Mouse (Mus musculus): ENCODE measurements around the gene Mmp20. TPM values are rescaled to one million over a fixed set of nuclear protein-coding genes. Genes with fewer than 3 reads are reported as not detected.

Mmp20 gene
- polyA plus RNA-seq, 1 experiment from 2014 or later: 0.09 TPM

DNA sequence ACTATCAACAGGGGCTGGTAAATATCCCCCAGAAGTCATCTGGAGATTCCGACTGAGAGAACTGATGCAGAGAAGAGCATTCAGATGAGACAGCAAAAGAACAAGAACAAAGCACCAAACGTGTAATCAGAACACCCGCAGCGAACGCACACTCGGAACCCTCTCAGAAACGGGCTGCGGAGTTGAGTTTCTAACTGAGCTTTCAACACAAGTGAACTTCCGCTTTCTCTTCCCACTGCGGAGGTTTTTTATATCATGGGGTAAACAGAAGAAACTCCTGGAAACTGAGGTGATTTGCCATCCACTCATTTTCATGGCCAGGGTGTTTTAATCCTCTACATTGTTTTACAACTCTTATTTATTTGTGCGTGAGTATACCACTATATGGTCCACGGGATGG lies 22.4 kb upstream of the Mmp20 start:
- no peaks in the 10 kb centered on the region for H3K4me1 ChIP-seq (replicated peaks; ENCODE audit: control insufficient read depth, insufficient read depth, low read length)
- H3K27me3 ChIP-seq (replicated peaks; ENCODE audit: control insufficient read depth, insufficient read depth, low read length): no peaks in the 10 kb centered on the region
- H3K27ac ChIP-seq (ENCODE audit: low read depth, low read length): no peak overlapping the region
- H3K9ac ChIP-seq (ENCODE audit: low read depth, low read length): no peak overlapping the region
- no peak for ATAC-seq
- H3K36me3 ChIP-seq (ENCODE audit: control insufficient read depth, insufficient read depth): no peaks in the 10 kb centered on the region
- TF ChIP-seq CTCF (IDR thresholded peaks at IDR 0.05; ENCODE audit: low read depth): no peak
- WGBS: 87% methylated on average over 12 of the region's 12 CpGs
- H3K4me2 ChIP-seq (replicated peaks; ENCODE audit: low read depth): no peak overlapping the region
- H3K4me3 ChIP-seq (ENCODE audit: low read depth, low read length): no peak overlapping the region
- H3K9me3 ChIP-seq (ENCODE audit: control insufficient read depth): no peaks in the 10 kb centered on the region

- no peak overlapping the region for H3K4me2 ChIP-seq (replicated peaks; ENCODE audit: low read depth)
- 0 out of 2 replicates have a peak, but pooled peaks cover 4% of the 10 kb centered on the region for H3K27me3 ChIP-seq (replicated peaks; ENCODE audit: control insufficient read depth, insufficient read depth, low read length)
- TF ChIP-seq CTCF (IDR thresholded peaks at IDR 0.05; ENCODE audit: low read depth): no peak
- no peak overlapping the region for H3K4me3 ChIP-seq (ENCODE audit: low read depth, low read length)
- H3K27ac ChIP-seq (ENCODE audit: low read depth, low read length): no peak overlapping the region
- WGBS: 82% methylated on average over 3 of the region's 3 CpGs
- H3K9ac ChIP-seq (ENCODE audit: low read depth, low read length): no peak overlapping the region
- no peaks in the 10 kb centered on the region for H3K9me3 ChIP-seq (ENCODE audit: control insufficient read depth)
- H3K4me1 ChIP-seq (replicated peaks; ENCODE audit: control insufficient read depth, insufficient read depth, low read length): no peaks in the 10 kb centered on the region
- no peaks in the 10 kb centered on the region for H3K36me3 ChIP-seq (ENCODE audit: control insufficient read depth, insufficient read depth)
- no peak for ATAC-seq
Observed at GRCm38 (mm10) chr9:7622582-7622981, 5.4 kb upstream of the Mmp20 start.

- no peak overlapping the region for H3K4me3 ChIP-seq (ENCODE audit: low read depth, low read length)
- no peaks in the 10 kb centered on the region for H3K4me1 ChIP-seq (replicated peaks; ENCODE audit: control insufficient read depth, insufficient read depth, low read length)
- H3K27me3 ChIP-seq (replicated peaks; ENCODE audit: control insufficient read depth, insufficient read depth, low read length): no peaks in the 10 kb centered on the region
- no peak for TF ChIP-seq CTCF (IDR thresholded peaks at IDR 0.05; ENCODE audit: low read depth)
- WGBS: 58% methylated on average over 5 of the region's 5 CpGs
- H3K27ac ChIP-seq (ENCODE audit: low read depth, low read length): no peak overlapping the region
- no peak overlapping the region for H3K9ac ChIP-seq (ENCODE audit: low read depth, low read length)
- no peak overlapping the region for H3K4me2 ChIP-seq (replicated peaks; ENCODE audit: low read depth)
- no peak for ATAC-seq
- H3K36me3 ChIP-seq (ENCODE audit: control insufficient read depth, insufficient read depth): no peaks in the 10 kb centered on the region
- no peaks in the 10 kb centered on the region for H3K9me3 ChIP-seq (ENCODE audit: control insufficient read depth)
Observed at GRCm38 (mm10) chr9:7633936-7634335, 5.9 kb downstream of the Mmp20 start.

GRCm38 (mm10) chr9:7647901-7648300 lies 19.9 kb downstream of the Mmp20 start:
- H3K4me1 ChIP-seq (replicated peaks; ENCODE audit: control insufficient read depth, insufficient read depth, low read length): no peaks in the 10 kb centered on the region
- H3K9ac ChIP-seq (ENCODE audit: low read depth, low read length): no peak overlapping the region
- H3K4me3 ChIP-seq (ENCODE audit: low read depth, low read length): no peak overlapping the region

DNA sequence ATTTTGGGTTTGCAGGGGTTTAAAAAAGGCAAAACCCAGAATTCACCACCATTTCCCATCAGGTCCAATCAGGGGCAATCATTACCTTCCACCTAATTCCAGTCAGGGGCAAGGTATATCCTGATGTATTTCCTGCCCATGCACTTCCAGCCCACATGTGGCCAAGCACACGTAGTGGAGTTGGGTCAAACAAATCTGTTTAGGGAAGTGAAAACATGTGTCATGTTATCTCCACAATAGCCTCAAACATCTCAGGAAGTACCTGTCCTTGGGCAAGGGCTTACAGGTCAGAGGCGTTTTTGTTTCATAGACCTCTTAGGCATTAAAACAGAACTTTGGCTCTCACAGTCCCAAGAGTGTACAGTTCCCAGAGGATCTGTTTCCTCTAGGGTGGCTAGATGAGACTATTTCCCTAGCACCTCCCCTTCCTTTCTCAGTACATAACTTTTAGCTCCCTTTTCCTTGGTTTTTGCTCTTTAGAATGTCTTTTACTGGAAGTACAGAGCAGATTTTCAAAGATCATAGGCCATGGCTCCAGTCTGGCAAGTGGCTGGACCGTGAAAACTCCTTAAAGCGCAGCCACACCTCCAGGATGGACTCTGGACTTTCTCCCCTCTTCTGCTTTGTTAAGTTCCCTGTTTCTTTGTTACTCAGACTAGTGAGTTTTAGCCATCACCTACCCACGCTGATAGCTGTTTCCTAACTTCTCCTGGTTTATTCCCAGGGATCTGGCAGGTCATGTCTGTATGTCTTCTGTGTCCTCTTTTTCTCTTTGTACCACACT lies 22.6 kb downstream of the Mmp20 start:
- no peaks in the 10 kb centered on the region for H3K4me1 ChIP-seq (replicated peaks; ENCODE audit: control insufficient read depth, insufficient read depth, low read length)
- H3K4me2 ChIP-seq (replicated peaks; ENCODE audit: low read depth): no peak overlapping the region
- H3K9ac ChIP-seq (ENCODE audit: low read depth, low read length): no peak overlapping the region
- H3K27ac ChIP-seq (ENCODE audit: low read depth, low read length): no peak overlapping the region
- no peak for TF ChIP-seq CTCF (IDR thresholded peaks at IDR 0.05; ENCODE audit: low read depth)
- WGBS: 48% methylated on average over 5 of the region's 5 CpGs
- no peaks in the 10 kb centered on the region for H3K36me3 ChIP-seq (ENCODE audit: control insufficient read depth, insufficient read depth)
- no peak overlapping the region for H3K4me3 ChIP-seq (ENCODE audit: low read depth, low read length)
- no peaks in the 10 kb centered on the region for H3K9me3 ChIP-seq (ENCODE audit: control insufficient read depth)
- ATAC-seq: peak; percentile 66; the same call in 1 of the 2 replicates
- H3K27me3 ChIP-seq (replicated peaks; ENCODE audit: control insufficient read depth, insufficient read depth, low read length): no peaks in the 10 kb centered on the region

More at GRCm38 (mm10) chr9:7647901-7648300, 19.9 kb downstream of the Mmp20 start:
- Histone ChIP-seq H3K36me3 (ENCODE audit: control insufficient read depth, insufficient read depth) (no peaks in the 10 kb centered on the region), H3K27ac (ENCODE audit: low read depth, low read length) (no peak overlapping the region), H3K27me3 (replicated peaks; ENCODE audit: control insufficient read depth, insufficient read depth, low read length) (no peaks in the 10 kb centered on the region), H3K4me2 (replicated peaks; ENCODE audit: low read depth) (no peak overlapping the region), H3K9me3 (ENCODE audit: control insufficient read depth) (no peaks in the 10 kb centered on the region)
- TF ChIP-seq CTCF (IDR thresholded peaks at IDR 0.05; ENCODE audit: low read depth): no peak
- ATAC-seq: no peak
- 86% methylated on average over 3 of the region's 3 CpGs for WGBS

DNA sequence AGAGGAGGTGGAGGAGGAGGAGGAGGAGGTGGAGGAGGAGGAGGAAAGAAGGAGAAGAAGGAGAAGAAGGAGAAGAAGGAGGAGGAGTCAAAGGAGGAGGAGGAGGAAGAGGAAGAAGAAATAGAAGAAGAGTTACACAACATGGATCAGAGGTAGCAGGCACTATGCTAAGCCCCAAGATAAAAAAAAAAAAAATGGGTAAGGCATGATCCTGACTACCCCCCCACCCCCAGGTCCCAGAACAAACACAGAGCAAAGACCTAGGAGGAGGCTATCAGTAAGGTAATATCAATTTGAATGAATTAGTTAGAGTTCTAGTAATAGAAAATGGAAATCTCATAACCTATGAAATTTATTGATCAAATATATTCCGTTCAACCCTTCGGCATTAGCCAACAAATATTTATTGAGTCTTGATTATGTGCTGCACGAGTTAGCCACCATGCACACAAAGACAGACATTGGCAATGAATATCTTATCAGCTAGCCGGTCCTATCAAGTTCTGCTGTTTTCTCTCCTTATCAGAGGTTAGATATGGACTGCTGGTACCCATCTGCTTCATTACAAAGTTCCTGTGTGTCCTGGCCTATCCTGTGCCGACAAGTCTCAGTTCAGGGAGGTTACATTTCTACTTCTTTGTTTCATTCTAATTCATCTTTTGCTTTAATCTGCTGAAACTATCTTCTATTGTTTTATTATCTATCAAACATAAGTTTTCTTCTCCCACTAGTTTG lies 24.5 kb downstream of the Mmp20 start:
- no peak for TF ChIP-seq CTCF (IDR thresholded peaks at IDR 0.05; ENCODE audit: low read depth)
- no peak overlapping the region for H3K4me3 ChIP-seq (ENCODE audit: low read depth, low read length)
- WGBS: 32% methylated on average over 5 of the region's 5 CpGs
- H3K36me3 ChIP-seq (ENCODE audit: control insufficient read depth, insufficient read depth): no peaks in the 10 kb centered on the region
- no peak overlapping the region for H3K9ac ChIP-seq (ENCODE audit: low read depth, low read length)
- H3K4me1 ChIP-seq (replicated peaks; ENCODE audit: control insufficient read depth, insufficient read depth, low read length): no peaks in the 10 kb centered on the region
- H3K27me3 ChIP-seq (replicated peaks; ENCODE audit: control insufficient read depth, insufficient read depth, low read length): no peaks in the 10 kb centered on the region
- H3K9me3 ChIP-seq (ENCODE audit: control insufficient read depth): no peaks in the 10 kb centered on the region
- 0 out of 2 replicates have a peak, but pooled peaks have one; percentile 36 for ATAC-seq
- H3K27ac ChIP-seq (ENCODE audit: low read depth, low read length): no peak overlapping the region
- no peak overlapping the region for H3K4me2 ChIP-seq (replicated peaks; ENCODE audit: low read depth)

All from intestine, postnatal 0 days (tissue).